Mouse (Mus musculus) thymus, adult 2 months (tissue): ENCODE results near the gene Rhog. TPM values are rescaled to one million over a fixed set of nuclear protein-coding genes. Genes with fewer than 3 reads are reported as not detected.

Experiments used
- DNase-seq: peaks from one replicate; pipeline ENCODE4 v3.0.0; 2021
- H3K27ac ChIP-seq: fragments of 200-500 bp; 2 replicates; pipeline ENCODE4 v1.5.1; 2012; ENCODE audit warnings: low read length, control low read depth; ENCODE audit not compliant: control insufficient read depth, insufficient read depth
- H3K27me3 ChIP-seq: fragments of 200-500 bp; 2 replicates; pipeline ENCODE4 v1.6.1; 2012; ENCODE audit warnings: mild to moderate bottlenecking, low read length, moderate library complexity, mixed read lengths; ENCODE audit not compliant: control insufficient read depth, insufficient read depth
- H3K36me3 ChIP-seq: fragments of 200-500 bp; 2 replicates; pipeline ENCODE4 v1.6.1; 2012; ENCODE audit warnings: mild to moderate bottlenecking, low read length, moderate library complexity; ENCODE audit not compliant: control insufficient read depth, insufficient read depth
- H3K4me1 ChIP-seq: fragments of 200-500 bp; replicated peaks from 2 replicates; pipeline ENCODE4 v1.6.1; 2012; ENCODE audit warnings: low read length; ENCODE audit not compliant: control insufficient read depth, insufficient read depth
- H3K4me3 ChIP-seq: fragments of 200-500 bp; 2 replicates; pipeline ENCODE4 v1.5.1; 2012; ENCODE audit warnings: mild to moderate bottlenecking, low read length, control low read depth, moderate library complexity; ENCODE audit not compliant: control insufficient read depth, insufficient read depth
- CTCF ChIP-seq: fragments of 200-500 bp; IDR thresholded peaks from 2 replicates; pipeline ENCODE4 v1.5.1; 2012; ENCODE audit warnings: mild to moderate bottlenecking, control low read depth, low read length, moderate library complexity, borderline replicate concordance; ENCODE audit not compliant: control insufficient read depth, poor library complexity, insufficient read depth; ENCODE audit errors: extremely low read depth
- POLR2A ChIP-seq: fragments of 200-500 bp; IDR thresholded peaks from 2 replicates; pipeline ENCODE4 v1.6.1; 2012; ENCODE audit warnings: mild to moderate bottlenecking, low read length, control low read depth, moderate library complexity; ENCODE audit not compliant: control insufficient read depth, poor library complexity, insufficient read depth; ENCODE audit errors: extremely low read depth
- WGBS: fragments of 180-500 bp; shearing (Covaris S2); methylation state at CpG from one replicate; pipeline ENCODE4 v1.1.7; 2018; 5-methylcytosine and 5-hydroxymethylcytosine counted together
- polyA plus RNA-seq: library from polyadenylated mRNA; depleted of rRNA; stranded (reverse); fragments of >200 nt; gene quantifications from 2 replicates; pipeline ENCODE4 v1.2.3, GENCODE M21; 2012

The Rhog gene
- polyA plus RNA-seq, 1 experiment = 221 TPM

GRCm38 (mm10) chr7:102263020-102263419 lies 7.2 kb upstream of the Rhog start:
- no peak for DNase-seq
- no peaks in the 10 kb centered on the region for H3K27me3 ChIP-seq
- TF ChIP-seq CTCF (no peak), POLR2A (no peak)
- WGBS = 98% methylated on average over 2 of the region's 2 CpGs
- H3K27ac ChIP-seq = no peak overlapping the region
- H3K4me1 ChIP-seq = peaks cover 21% of the 10 kb centered on the region
- H3K4me3 ChIP-seq = no peak overlapping the region
- no peaks in the 10 kb centered on the region for H3K36me3 ChIP-seq

GRCm38 (mm10) chr7:102260518-102260917 lies 4.7 kb upstream of the Rhog start:
- Histone ChIP-seq H3K27ac (peak overlapping the region; percentile 59; the same call in 1 of the 2 replicates), H3K4me1 (peaks cover 15% of the 10 kb centered on the region), H3K4me3 (no peak overlapping the region), H3K36me3 (no peaks in the 10 kb centered on the region), H3K27me3 (no peaks in the 10 kb centered on the region)
- DNase-seq = peak; percentile 53
- WGBS = 6% methylated on average over 1 of the region's 1 CpGs
- TF ChIP-seq CTCF (no peak), POLR2A (no peak)

- no peaks in the 10 kb centered on the region for H3K36me3 ChIP-seq
These were observed 4.0 kb upstream of the Rhog start for GRCm38 (mm10) chr7:102259716-102260479.

GRCm38 (mm10) chr7:102258753-102259152 lies 2.9 kb upstream of the Rhog start:
- DNase-seq = no peak
- Histone ChIP-seq H3K4me1 (peaks cover 8% of the 10 kb centered on the region), H3K36me3 (no peaks in the 10 kb centered on the region), H3K27ac (no peak overlapping the region), H3K27me3 (no peaks in the 10 kb centered on the region), H3K4me3 (no peak overlapping the region)
- TF ChIP-seq POLR2A (no peak), CTCF (no peak)
- WGBS = 66% methylated on average over 3 of the region's 3 CpGs

More at GRCm38 (mm10) chr7:102259716-102260479, 4.0 kb upstream of the Rhog start:
- DNase-seq = no peak
- Histone ChIP-seq H3K4me3 (no peak overlapping the region), H3K27ac (no peak overlapping the region), H3K27me3 (no peaks in the 10 kb centered on the region), H3K4me1 (peaks cover 10% of the 10 kb centered on the region)
- no peak for TF ChIP-seq POLR2A
- no peak for TF ChIP-seq CTCF
- WGBS = 88% methylated on average over 10 of the region's 10 CpGs

- Histone ChIP-seq H3K36me3 (no peaks in the 10 kb centered on the region), H3K4me1 (peaks cover 8% of the 10 kb centered on the region), H3K27me3 (no peaks in the 10 kb centered on the region), H3K4me3 (no peak overlapping the region), H3K27ac (no peak overlapping the region)
- 22% methylated on average over 4 of the region's 4 CpGs for WGBS
- DNase-seq = peak; percentile 83
- no peak for TF ChIP-seq CTCF
- no peak for TF ChIP-seq POLR2A
These were observed 2.3 kb upstream of the Rhog start for GRCm38 (mm10) chr7:102258189-102258588.

- 98% methylated on average over 3 of the region's 3 CpGs for WGBS
- Histone ChIP-seq H3K27ac (no peak overlapping the region), H3K4me1 (peaks cover 8% of the 10 kb centered on the region), H3K36me3 (no peaks in the 10 kb centered on the region), H3K27me3 (no peaks in the 10 kb centered on the region), H3K4me3 (no peak overlapping the region)
- TF ChIP-seq POLR2A (no peak), CTCF (no peak)
- DNase-seq = no peak
These were observed 782 bp upstream of the Rhog start for GRCm38 (mm10) chr7:102256636-102257035.

- 95% methylated on average over 1 of the region's 1 CpGs for WGBS
- no peak overlapping the region for H3K27ac ChIP-seq
- H3K4me3 ChIP-seq = no peak overlapping the region
- TF ChIP-seq POLR2A (no peak), CTCF (no peak)
- peaks cover 2% of the 10 kb centered on the region; the same call in 1 of the 2 replicates for H3K4me1 ChIP-seq
- no peaks in the 10 kb centered on the region for H3K36me3 ChIP-seq
- no peaks in the 10 kb centered on the region for H3K27me3 ChIP-seq
- no peak for DNase-seq
These were observed 2.2 kb downstream of the Rhog start for GRCm38 (mm10) chr7:102253631-102254030.
